Mouse (Mus musculus): ENCODE measurements around the gene Tmem18.

DNA sequence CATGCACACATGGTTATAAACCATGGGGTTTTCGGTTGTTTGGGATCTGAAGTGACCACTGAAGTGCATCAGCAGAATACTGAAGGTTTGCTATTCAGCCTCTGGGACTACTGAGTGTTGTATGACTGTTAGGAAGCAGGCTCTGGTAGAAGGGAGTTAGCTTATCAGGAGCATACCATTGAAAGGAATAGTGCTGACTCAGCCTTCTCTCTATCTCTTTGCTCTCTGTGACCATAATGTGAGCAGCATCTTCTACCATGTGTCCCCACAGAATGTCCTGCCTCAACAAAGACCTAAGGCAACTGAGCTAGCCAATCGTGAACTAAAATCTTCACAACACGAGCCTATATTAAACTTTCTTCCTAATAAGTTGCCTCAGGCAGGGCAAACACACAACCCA is 8.3 kb upstream of the Tmem18 start:
- TF ChIP-seq CTCF (IDR thresholded peaks at IDR 0.05; ENCODE audit: low read depth): no peak
- TF ChIP-seq EP300 (IDR thresholded peaks at IDR 0.05; ENCODE audit: low read depth): 0 out of 2 replicates have a peak, but pooled peaks have one; percentile 17

All from liver, embryonic 14.5 days (tissue).